ENCODE assay signal across 13 mouse cellular contexts in the genomic region with DNA sequence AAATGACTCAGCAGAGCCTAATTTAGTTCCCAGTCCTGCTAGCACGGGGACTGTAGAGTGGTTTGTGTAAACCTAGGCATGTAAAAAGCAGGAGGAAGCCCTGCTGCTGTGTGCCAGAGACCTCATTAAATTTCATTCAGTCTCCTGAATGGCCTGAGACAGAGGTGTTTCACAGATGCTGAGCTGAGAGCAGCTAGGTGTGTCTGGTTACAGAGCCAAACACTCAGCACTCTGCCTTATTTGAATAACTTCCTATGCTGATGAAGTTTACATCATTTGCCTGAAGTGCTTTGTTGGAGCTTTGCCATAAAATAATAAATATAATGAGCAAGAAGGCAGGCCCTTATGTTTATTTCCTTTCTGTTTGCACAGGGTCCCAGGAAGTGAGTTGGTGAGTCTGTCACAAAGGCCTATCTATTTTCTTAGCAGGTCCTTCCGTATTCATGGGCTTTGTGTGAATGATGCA. TPM values are rescaled to one million over a fixed set of nuclear protein-coding genes. Genes with fewer than 3 reads are reported as not detected.
DNase-seq lines count a peak whose midpoint lies in the region; ATAC-seq and TF ChIP-seq lines count a peak whose summit lies in the region.
"Had no signal": no experiment of that assay in that cellular context is flagged by ENCODE, and none has a peak within 500 bp of the region (broad histone marks: within the 10 kb centered on the region; RNA-seq: fewer than 3 reads in every experiment).

No protein-coding gene starts in this region.

- TF ChIP-seq POLR2A in limb, embryonic 14.5 days (IDR thresholded peaks at IDR 0.05; ENCODE audit: borderline replicate concordance, extremely low read depth, insufficient read depth, insufficient read length) = no peak

- H3K4me1 ChIP-seq in hindbrain, embryonic 15.5 days (replicated peaks) = peaks cover 39% of the 10 kb centered on the region
- peaks cover 19% of the 10 kb centered on the region for H3K4me1 ChIP-seq in hindbrain, embryonic 16.5 days (ENCODE audit: control insufficient read depth, insufficient read depth, low read depth, low read length)
- peaks cover 19% of the 10 kb centered on the region for H3K4me1 ChIP-seq in forebrain, embryonic 14.5 days (ENCODE audit: control insufficient read depth, insufficient read depth, low read length)
- peaks cover 33% of the 10 kb centered on the region for H3K4me1 ChIP-seq in limb, embryonic 14.5 days (ENCODE audit: control insufficient read depth, insufficient read depth, low read length)
- H3K4me1 ChIP-seq: liver, embryonic 15.5 days had no signal

- no peak for ATAC-seq in hindbrain, embryonic 15.5 days (ENCODE audit: low FRiP score, low read depth)
- ATAC-seq in hindbrain, embryonic 16.5 days = no peak; the same call in 1 of the 2 replicates
- ATAC-seq in forebrain, embryonic 14.5 days = peak; percentile 30; the same call in 1 of the 2 replicates
- peak; percentile 62; the same call in 1 of the 2 replicates for ATAC-seq in limb, embryonic 14.5 days (ENCODE audit: low FRiP score, low read depth)

- 55% methylated on average over 2 of the region's 2 CpGs for WGBS in hindbrain, embryonic 15.5 days
- WGBS in hindbrain, embryonic 16.5 days = 55% methylated on average over 2 of the region's 2 CpGs
- WGBS in forebrain, embryonic 14.5 days = 24% methylated on average over 2 of the region's 2 CpGs
- 25% methylated on average over 2 of the region's 2 CpGs for WGBS in limb, embryonic 14.5 days

- 0 out of 2 replicates have a peak, but pooled peaks cover under 1% of the 10 kb centered on the region for H3K36me3 ChIP-seq in hindbrain, embryonic 15.5 days
- no peaks in the 10 kb centered on the region for H3K36me3 ChIP-seq in hindbrain, embryonic 16.5 days (ENCODE audit: control insufficient read depth, insufficient read depth, low read length)
- peaks cover 1% of the 10 kb centered on the region; the same call in 1 of the 2 replicates for H3K36me3 ChIP-seq in forebrain, embryonic 14.5 days (ENCODE audit: control insufficient read depth, insufficient read depth, low read length)
- H3K36me3 ChIP-seq in limb, embryonic 14.5 days (ENCODE audit: control insufficient read depth, insufficient read depth, low read length) = peaks cover 6% of the 10 kb centered on the region; the same call in 1 of the 2 replicates

- H3K4me2 ChIP-seq in hindbrain, embryonic 15.5 days = no peak overlapping the region
- H3K4me2 ChIP-seq in hindbrain, embryonic 16.5 days (ENCODE audit: low read length) = no peak overlapping the region
- H3K4me2 ChIP-seq in forebrain, embryonic 14.5 days (ENCODE audit: low read length) = no peak overlapping the region
- H3K4me2 ChIP-seq in limb, embryonic 14.5 days (replicated peaks; ENCODE audit: low read depth, low read length, severe bottlenecking) = no peak overlapping the region
- H3K4me2 ChIP-seq: heart, embryonic 11.5 days; liver, embryonic 15.5 days had no signal

- peak; percentile 47 for DNase-seq in CD4-positive, CD25-positive, alpha-beta regulatory T cell, adult 2 months (ENCODE audit: low read depth, low spot score)
- DNase-seq in forebrain, embryonic 14.5 days (ENCODE audit: low spot score) = peak; percentile 64
- peak; percentile 56 for DNase-seq in limb, embryonic 14.5 days (ENCODE audit: low spot score)
- no peak for DNase-seq in B cell, adult 2 months
- no peak for DNase-seq in left cerebral cortex, adult 8-10 months (ENCODE audit: low spot score in 2 of 2)
- no peak for DNase-seq in thymus, adult 18-20 months
- DNase-seq: cerebellum, adult 18-20 months; kidney, postnatal 25 days; right cerebral cortex, postnatal 25 days had no signal

- no peaks in the 10 kb centered on the region for H3K9me3 ChIP-seq in hindbrain, embryonic 15.5 days
- H3K9me3 ChIP-seq in hindbrain, embryonic 16.5 days (ENCODE audit: control insufficient read depth, low read length) = no peaks in the 10 kb centered on the region
- no peaks in the 10 kb centered on the region for H3K9me3 ChIP-seq in forebrain, embryonic 14.5 days (replicated peaks; ENCODE audit: control insufficient read depth, low read length)
- no peaks in the 10 kb centered on the region for H3K9me3 ChIP-seq in limb, embryonic 14.5 days (ENCODE audit: control insufficient read depth, low read length)
- H3K9me3 ChIP-seq: liver, embryonic 15.5 days had no signal

- no peak overlapping the region for H3K9ac ChIP-seq in hindbrain, embryonic 15.5 days
- H3K9ac ChIP-seq in hindbrain, embryonic 16.5 days (ENCODE audit: low read depth, low read length) = no peak overlapping the region
- no peak overlapping the region for H3K9ac ChIP-seq in forebrain, embryonic 14.5 days (ENCODE audit: low read length)
- no peak overlapping the region for H3K9ac ChIP-seq in limb, embryonic 14.5 days (ENCODE audit: low read depth, low read length, severe bottlenecking)
- H3K9ac ChIP-seq: liver, embryonic 15.5 days had no signal

- no peaks in the 10 kb centered on the region for H3K27me3 ChIP-seq in hindbrain, embryonic 15.5 days
- no peaks in the 10 kb centered on the region for H3K27me3 ChIP-seq in hindbrain, embryonic 16.5 days (replicated peaks; ENCODE audit: control insufficient read depth, insufficient read depth, low read length)
- H3K27me3 ChIP-seq in forebrain, embryonic 14.5 days (replicated peaks; ENCODE audit: control insufficient read depth, insufficient read depth, low read length) = no peaks in the 10 kb centered on the region
- no peaks in the 10 kb centered on the region for H3K27me3 ChIP-seq in limb, embryonic 14.5 days (ENCODE audit: control insufficient read depth, insufficient read depth, low read length)
- H3K27me3 ChIP-seq: liver, embryonic 15.5 days had no signal

- H3K27ac ChIP-seq in hindbrain, embryonic 15.5 days (replicated peaks) = peak overlapping the region; percentile 51; the same call in 1 of the 2 replicates
- no peak overlapping the region for H3K27ac ChIP-seq in hindbrain, embryonic 16.5 days (ENCODE audit: low read depth, low read length)
- H3K27ac ChIP-seq in forebrain, embryonic 14.5 days (ENCODE audit: low read depth, low read length) = peak overlapping the region; percentile 64
- no peak overlapping the region for H3K27ac ChIP-seq in limb, embryonic 14.5 days (replicated peaks; ENCODE audit: low read depth, low read length)
- H3K27ac ChIP-seq: liver, embryonic 15.5 days had no signal

- no peak overlapping the region for H3K4me3 ChIP-seq in hindbrain, embryonic 15.5 days
- no peak overlapping the region for H3K4me3 ChIP-seq in hindbrain, embryonic 16.5 days (ENCODE audit: low read length)
- no peak overlapping the region for H3K4me3 ChIP-seq in forebrain, embryonic 14.5 days (ENCODE audit: low read depth, low read length)
- H3K4me3 ChIP-seq in limb, embryonic 14.5 days (replicated peaks; ENCODE audit: low read length) = no peak overlapping the region
- H3K4me3 ChIP-seq: liver, embryonic 15.5 days had no signal

RNA-seq across cellular contexts. Expression of gene Anapc16, which starts 24.7 kb away (rescaled TPM):
- polyA plus RNA-seq in hindbrain, embryonic 15.5 days (2015; fragmentation: Nextera tagmentation; extraction: Ambion mirVana) = 106 and 120 TPM in 2 replicates
- polyA plus RNA-seq in hindbrain, embryonic 16.5 days (2015; fragmentation: Nextera tagmentation; extraction: Ambion mirVana) = 101 and 116 TPM in 2 replicates
- 96.5 and 99.7 TPM in 2 replicates for polyA plus RNA-seq in forebrain, embryonic 14.5 days (2014; fragmentation: Nextera tagmentation; extraction: Ambion mirVana)
- 105 and 109 TPM in 2 replicates for polyA plus RNA-seq in limb, embryonic 14.5 days (2012; rRNA removed)
- polyA plus RNA-seq in limb, embryonic 14.5 days (2014; fragmentation: Nextera tagmentation; extraction: Ambion mirVana) = 110 and 114 TPM in 2 replicates
- 10 to 100 TPM; 58.0 to 60.8 (median 60.2) TPM for total RNA-seq in left cerebral cortex, adult 8-10 months (2022)

RNA-seq across cellular contexts. Expression of gene Ascc1, which starts 25.0 kb away (rescaled TPM):
- polyA plus RNA-seq in hindbrain, embryonic 15.5 days (2015; fragmentation: Nextera tagmentation; extraction: Ambion mirVana) = 46.4 and 49.1 TPM in 2 replicates
- 47.7 and 48.3 TPM in 2 replicates for polyA plus RNA-seq in hindbrain, embryonic 16.5 days (2015; fragmentation: Nextera tagmentation; extraction: Ambion mirVana)
- 45.4 and 50.2 TPM in 2 replicates for polyA plus RNA-seq in forebrain, embryonic 14.5 days (2014; fragmentation: Nextera tagmentation; extraction: Ambion mirVana)
- polyA plus RNA-seq in limb, embryonic 14.5 days (2012; rRNA removed) = 29.4 and 32.9 TPM in 2 replicates
- 41.2 and 45.4 TPM in 2 replicates for polyA plus RNA-seq in limb, embryonic 14.5 days (2014; fragmentation: Nextera tagmentation; extraction: Ambion mirVana)
- total RNA-seq in left cerebral cortex, adult 8-10 months (2022) = 10 to 100 TPM; 16.5 to 20.1 (median 17.6) TPM

Comparison
In these comparisons a context has a peak if more than half of its experiments do, and no peak if none do; other contexts are left out.
1. H3K27ac ChIP-seq: peak in hindbrain, embryonic 15.5 days (single experiment) and forebrain, embryonic 14.5 days (single experiment); none in hindbrain, embryonic 16.5 days (single experiment) and limb, embryonic 14.5 days (single experiment).
2. ATAC-seq: peak in forebrain, embryonic 14.5 days (single experiment) and limb, embryonic 14.5 days (single experiment); none in hindbrain, embryonic 15.5 days (single experiment) and hindbrain, embryonic 16.5 days (single experiment).
3. DNase-seq: peak in CD4-positive, CD25-positive, alpha-beta regulatory T cell, adult 2 months (single experiment), forebrain, embryonic 14.5 days (single experiment) and limb, embryonic 14.5 days (single experiment); none in B cell, adult 2 months (0 of 2), left cerebral cortex, adult 8-10 months (0 of 2) and thymus, adult 18-20 months (0 of 2).